Mouse (Mus musculus) thymus, postnatal 0 days (tissue): Measurements from ENCODE around the gene Ang6. TPM values are rescaled to one million over a fixed set of nuclear protein-coding genes. Genes with fewer than 3 reads are reported as not detected.
"Not testable (repeated sequence)": the region's sequence is repeated elsewhere in the genome, so short reads cannot be mapped to it uniquely, and the experiment has no call there.

Experiments
- DNase-seq: peaks from one replicate; pipeline ENCODE4 v3.0.0-alpha.2; 2015; ENCODE audit warnings: low spot score
- polyA plus RNA-seq: library from polyadenylated mRNA; unstranded; fragments of >200 nt; fragmentation: Nextera tagmentation; extraction: Ambion mirVana; gene quantifications from 2 replicates; pipeline ENCODE4 v1.2.1, GENCODE M21; 2015

Ang6 gene
- not detected in 2 replicates for polyA plus RNA-seq

GRCm38 (mm10) chr14:44002169-44002568 is at the start of gene Ang6:
Ang6 (minus strand) TSS chr14:44002269.
- DNase-seq = no peak

GRCm38 (mm10) chr14:44046567-44046966 is 44.5 kb upstream of the Ang6 start:
- DNase-seq = not testable (repeated sequence)

- not testable (repeated sequence) for DNase-seq
These were observed 29.8 kb upstream of the Ang6 start for GRCm38 (mm10) chr14:44031828-44032227.

GRCm38 (mm10) chr14:44009686-44010085 is 7.6 kb upstream of the Ang6 start:
- DNase-seq = not testable (repeated sequence)

- not testable (repeated sequence) for DNase-seq
These were observed 6.0 kb upstream of the Ang6 start for GRCm38 (mm10) chr14:44008021-44008420.

GRCm38 (mm10) chr14:44001600-44001999 is 469 bp downstream of the Ang6 start:
- no peak for DNase-seq

- DNase-seq = not testable (repeated sequence)
These were observed 3.5 kb downstream of the Ang6 start for GRCm38 (mm10) chr14:43998455-43999000.

- DNase-seq = peak; percentile 38
These were observed 14.7 kb downstream of the Ang6 start for GRCm38 (mm10) chr14:43987404-43987803.

- no peak for DNase-seq
These were observed 15.9 kb downstream of the Ang6 start for GRCm38 (mm10) chr14:43986147-43986546.

GRCm38 (mm10) chr14:43983897-43984296 is 18.2 kb downstream of the Ang6 start:
- peak; percentile 58 for DNase-seq

GRCm38 (mm10) chr14:43983454-43983853 is 18.6 kb downstream of the Ang6 start:
- DNase-seq = no peak

GRCm38 (mm10) chr14:43956769-43957168 is 45.3 kb downstream of the Ang6 start, which contains the start of gene Ang5:
Ang5 (plus strand) TSS chr14:43957069.
- not testable (repeated sequence) for DNase-seq

GRCm38 (mm10) chr14:43955074-43955473 is 47.0 kb downstream of the Ang6 start:
- DNase-seq = not testable (repeated sequence)

GRCm38 (mm10) chr14:43953382-43953781 is 48.7 kb downstream of the Ang6 start:
- DNase-seq = not testable (repeated sequence)

Other genes with a start within 250 kb of the Ang6 start
- not detected in 2 replicates for gene Gm8180, start 217.5 kb downstream of the Ang6 start, polyA plus RNA-seq
- gene Ear1, start 126.8 kb downstream of the Ang6 start, polyA plus RNA-seq = 0.87 and 1.4 TPM in 2 replicates
- gene Ear10, start 78.7 kb downstream of the Ang6 start, polyA plus RNA-seq = not detected in 2 replicates
- gene Gm8113, start 76.9 kb downstream of the Ang6 start, polyA plus RNA-seq = 6.5 and 6.6 TPM in 2 replicates
- gene Ang5, start 45.2 kb downstream of the Ang6 start, polyA plus RNA-seq = not detected in 2 replicates
- gene Ear2, start 100.4 kb upstream of the Ang6 start, polyA plus RNA-seq = 11.0 and 12.1 TPM in 2 replicates
- gene Gm3327, start 121.6 kb upstream of the Ang6 start, polyA plus RNA-seq = not detected in 2 replicates
- not detected in 2 replicates for gene Gm8212, start 195.4 kb upstream of the Ang6 start, polyA plus RNA-seq
- not detected in 2 replicates for gene 4930503E14Rik, start 211.0 kb upstream of the Ang6 start, polyA plus RNA-seq